Comparison of ENCODE assay signal across 8 mouse cellular contexts in the genomic region with DNA sequence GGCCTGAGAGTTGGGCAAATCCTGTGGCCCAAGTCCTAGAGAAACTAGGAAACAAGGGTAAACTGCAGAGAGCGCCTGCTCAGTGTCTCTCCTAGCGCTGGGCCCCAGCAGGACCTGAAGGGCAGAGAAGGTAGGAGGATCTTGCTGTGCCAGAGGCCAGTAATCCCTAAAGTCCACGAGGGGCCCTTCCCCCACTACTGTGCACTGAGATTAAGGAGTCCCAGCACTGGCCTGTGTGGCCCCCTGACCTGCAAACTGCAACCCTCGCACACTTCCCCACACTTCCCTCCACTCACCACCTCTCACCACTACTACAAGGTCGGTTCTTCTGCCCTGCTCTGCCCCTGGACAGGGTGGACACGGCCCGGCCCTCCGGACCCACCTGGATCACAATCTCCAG. TPM values are rescaled to one million over a fixed set of nuclear protein-coding genes. Genes with fewer than 3 reads are reported as not detected.
DNase-seq lines count a peak whose midpoint lies in the region; ATAC-seq and TF ChIP-seq lines count a peak whose summit lies in the region.

No protein-coding gene starts in this region.

- no peaks in the 10 kb centered on the region for H3K27me3 ChIP-seq in heart, embryonic 16.5 days (ENCODE audit: control insufficient read depth, insufficient read depth, low read length)
- H3K27me3 ChIP-seq in forebrain, embryonic 15.5 days, result no peaks in the 10 kb centered on the region
- H3K27me3 ChIP-seq in kidney, postnatal 0 days (ENCODE audit: insufficient read depth, low read length), result no peaks in the 10 kb centered on the region
- H3K27me3 ChIP-seq in neural tube, embryonic 15.5 days (replicated peaks), result no peaks in the 10 kb centered on the region

- no peaks in the 10 kb centered on the region for H3K9me3 ChIP-seq in heart, embryonic 16.5 days (replicated peaks; ENCODE audit: control insufficient read depth, low read length)
- H3K9me3 ChIP-seq in forebrain, embryonic 15.5 days, result no peaks in the 10 kb centered on the region
- H3K9me3 ChIP-seq in kidney, postnatal 0 days (replicated peaks; ENCODE audit: low read length), result no peaks in the 10 kb centered on the region
- H3K9me3 ChIP-seq in neural tube, embryonic 15.5 days (replicated peaks), result no peaks in the 10 kb centered on the region

- peaks cover 11% of the 10 kb centered on the region for H3K36me3 ChIP-seq in heart, embryonic 16.5 days (ENCODE audit: control insufficient read depth, insufficient read depth)
- H3K36me3 ChIP-seq in forebrain, embryonic 15.5 days, result no peaks in the 10 kb centered on the region
- 0 out of 2 replicates have a peak, but pooled peaks cover 4% of the 10 kb centered on the region for H3K36me3 ChIP-seq in kidney, postnatal 0 days (ENCODE audit: insufficient read depth, low read length)
- 0 out of 2 replicates have a peak, but pooled peaks cover 3% of the 10 kb centered on the region for H3K36me3 ChIP-seq in neural tube, embryonic 15.5 days

- H3K4me2 ChIP-seq in heart, embryonic 16.5 days (ENCODE audit: low read depth, low read length), result peak overlapping the region; percentile 36; the same call in 1 of the 2 replicates
- peak overlapping the region; percentile 54 for H3K4me2 ChIP-seq in forebrain, embryonic 15.5 days (replicated peaks)
- peak overlapping the region; percentile 46 for H3K4me2 ChIP-seq in kidney, postnatal 0 days (ENCODE audit: low read length)
- peak overlapping the region; percentile 47 for H3K4me2 ChIP-seq in neural tube, embryonic 15.5 days

- peak overlapping the region; percentile 56 for H3K9ac ChIP-seq in heart, embryonic 16.5 days (ENCODE audit: low read length)
- H3K9ac ChIP-seq in forebrain, embryonic 15.5 days (replicated peaks), result peak overlapping the region; percentile 50
- peak overlapping the region; percentile 55 for H3K9ac ChIP-seq in kidney, postnatal 0 days (ENCODE audit: low read depth, low read length)
- 0 out of 2 replicates have a peak overlapping the region, but pooled peaks have one; percentile 7 for H3K9ac ChIP-seq in neural tube, embryonic 15.5 days (replicated peaks)

- peaks cover 22% of the 10 kb centered on the region for H3K4me1 ChIP-seq in heart, embryonic 16.5 days (ENCODE audit: control insufficient read depth, insufficient read depth, low read length)
- H3K4me1 ChIP-seq in forebrain, embryonic 15.5 days, result peaks cover 55% of the 10 kb centered on the region
- H3K4me1 ChIP-seq in kidney, postnatal 0 days (replicated peaks; ENCODE audit: insufficient read depth, low read length), result peaks cover 22% of the 10 kb centered on the region; the same call in 1 of the 2 replicates
- H3K4me1 ChIP-seq in neural tube, embryonic 15.5 days, result peaks cover 57% of the 10 kb centered on the region

- 40% methylated on average over 8 of the region's 8 CpGs for whole genome bisulfite sequencing in heart, embryonic 16.5 days
- 22% methylated on average over 8 of the region's 8 CpGs for WGBS in forebrain, embryonic 15.5 days
- 34% methylated on average over 8 of the region's 8 CpGs for WGBS in kidney, postnatal 0 days
- WGBS in neural tube, embryonic 15.5 days, result 60% methylated on average over 8 of the region's 8 CpGs

- H3K27ac ChIP-seq in heart, embryonic 16.5 days (ENCODE audit: low read length), result peak overlapping the region; percentile 51
- H3K27ac ChIP-seq in forebrain, embryonic 15.5 days (replicated peaks), result peak overlapping the region; percentile 96
- peak overlapping the region; percentile 90 for H3K27ac ChIP-seq in kidney, postnatal 0 days
- H3K27ac ChIP-seq in neural tube, embryonic 15.5 days (replicated peaks), result peak overlapping the region; percentile 74

- no peak for TF ChIP-seq CTCF in kidney, postnatal 0 days (IDR thresholded peaks at IDR 0.05; ENCODE audit: low read depth)

- DNase-seq in heart, adult 18-20 months, result no peak
- no peak for DNase-seq in kidney, postnatal 0 days (ENCODE audit: low spot score)
- DNase-seq in left cerebral cortex, adult 8-10 months (ENCODE audit: low spot score in 2 of 2), result no peak
- DNase-seq in right cerebral cortex, postnatal 14 days, result no peak
- no peak for DNase-seq in layer of hippocampus, postnatal 25 days (ENCODE audit: extremely low spot score in 1 of 2, low spot score in 1 of 2)

- ATAC-seq in heart, embryonic 16.5 days (replicated peaks; ENCODE audit: extremely low read depth, insufficient read depth, low FRiP score), result peak; percentile 28; the same call in 1 of the 2 replicates
- ATAC-seq in forebrain, embryonic 15.5 days (replicated peaks), result no peak
- no peak; the same call in 1 of the 2 replicates for ATAC-seq in kidney, postnatal 0 days (replicated peaks; ENCODE audit: low FRiP score, low read depth)
- 0 out of 2 replicates have a peak, but pooled peaks have one; percentile 2 for ATAC-seq in neural tube, embryonic 15.5 days (ENCODE audit: low FRiP score)

- peak overlapping the region; percentile 3; the same call in 1 of the 2 replicates for H3K4me3 ChIP-seq in heart, embryonic 16.5 days (ENCODE audit: low read length)
- peak overlapping the region; percentile 34 for H3K4me3 ChIP-seq in forebrain, embryonic 15.5 days
- H3K4me3 ChIP-seq in kidney, postnatal 0 days (replicated peaks; ENCODE audit: low read depth, low read length), result peak overlapping the region; percentile 14; the same call in 1 of the 2 replicates
- no peak overlapping the region for H3K4me3 ChIP-seq in neural tube, embryonic 15.5 days (replicated peaks)

RNA-seq across cellular contexts. Expression of a gene that starts 7.2 kb away (rescaled TPM):
- polyA plus RNA-seq in heart, embryonic 16.5 days (2015; fragmentation: Nextera tagmentation; extraction: Ambion mirVana), result 3.0 and 4.2 TPM in 2 replicates
- total RNA-seq in heart, adult 18-20 months (2021), result 1 to 10 TPM; 4.1 to 4.3 TPM
- polyA plus RNA-seq in forebrain, embryonic 15.5 days (2015; fragmentation: Nextera tagmentation; extraction: Ambion mirVana), result 8.3 and 10.2 TPM in 2 replicates
- 5.9 and 7.8 TPM in 2 replicates for polyA plus RNA-seq in kidney, postnatal 0 days (2015; fragmentation: Nextera tagmentation; extraction: Ambion mirVana)
- polyA plus RNA-seq in neural tube, embryonic 15.5 days (2015; fragmentation: Nextera tagmentation; extraction: Ambion mirVana), result 4.5 and 4.9 TPM in 2 replicates
- 10 to 100 TPM; 44.2 to 69.2 (median 54.3) TPM for total RNA-seq in left cerebral cortex, adult 8-10 months (2022)
- 10 to 100 TPM; 46.3 to 73.9 TPM for total RNA-seq in layer of hippocampus, postnatal 25 days (2021)

RNA-seq across cellular contexts. Expression of a gene that starts 25.0 kb away (rescaled TPM):
- 49.8 and 50.1 TPM in 2 replicates for polyA plus RNA-seq in heart, embryonic 16.5 days (2015; fragmentation: Nextera tagmentation; extraction: Ambion mirVana)
- 10 to 100 TPM; 13.4 to 14.5 TPM for total RNA-seq in heart, adult 18-20 months (2021)
- polyA plus RNA-seq in forebrain, embryonic 15.5 days (2015; fragmentation: Nextera tagmentation; extraction: Ambion mirVana), result 50.5 and 55.8 TPM in 2 replicates
- 87.6 and 93.1 TPM in 2 replicates for polyA plus RNA-seq in kidney, postnatal 0 days (2015; fragmentation: Nextera tagmentation; extraction: Ambion mirVana)
- polyA plus RNA-seq in neural tube, embryonic 15.5 days (2015; fragmentation: Nextera tagmentation; extraction: Ambion mirVana), result 56.8 and 59.8 TPM in 2 replicates
- 10 to 100 TPM; 37.3 to 59.5 (median 44.3) TPM for total RNA-seq in left cerebral cortex, adult 8-10 months (2022)
- 10 to 100 TPM; 41.2 to 46.5 TPM for total RNA-seq in layer of hippocampus, postnatal 25 days (2021)

RNA-seq across cellular contexts. Expression of a gene that starts 35.0 kb away (rescaled TPM):
- 0.08 TPM in 1 of 2 replicates, not detected in the other for polyA plus RNA-seq in heart, embryonic 16.5 days (2015; fragmentation: Nextera tagmentation; extraction: Ambion mirVana)
- total RNA-seq in heart, adult 18-20 months (2021), result not detected
- 0.53 TPM in 1 of 2 replicates, not detected in the other for polyA plus RNA-seq in forebrain, embryonic 15.5 days (2015; fragmentation: Nextera tagmentation; extraction: Ambion mirVana)
- 0.54 and 0.55 TPM in 2 replicates for polyA plus RNA-seq in kidney, postnatal 0 days (2015; fragmentation: Nextera tagmentation; extraction: Ambion mirVana)
- polyA plus RNA-seq in neural tube, embryonic 15.5 days (2015; fragmentation: Nextera tagmentation; extraction: Ambion mirVana), result 0.51 and 0.55 TPM in 2 replicates
- total RNA-seq in left cerebral cortex, adult 8-10 months (2022), result under 1 TPM; 0.24 to 0.30 (median 0.29) TPM
- under 1 TPM; 0.17 to 0.21 TPM for total RNA-seq in layer of hippocampus, postnatal 25 days (2021)

RNA-seq across cellular contexts. Expression of a gene that starts 42.9 kb away (rescaled TPM):
- 197 and 233 TPM in 2 replicates for polyA plus RNA-seq in heart, embryonic 16.5 days (2015; fragmentation: Nextera tagmentation; extraction: Ambion mirVana)
- 1 to 10 TPM; 1.6 to 2.5 TPM for total RNA-seq in heart, adult 18-20 months (2021)
- polyA plus RNA-seq in forebrain, embryonic 15.5 days (2015; fragmentation: Nextera tagmentation; extraction: Ambion mirVana), result 215 and 229 TPM in 2 replicates
- 330 and 339 TPM in 2 replicates for polyA plus RNA-seq in kidney, postnatal 0 days (2015; fragmentation: Nextera tagmentation; extraction: Ambion mirVana)
- polyA plus RNA-seq in neural tube, embryonic 15.5 days (2015; fragmentation: Nextera tagmentation; extraction: Ambion mirVana), result 210 and 222 TPM in 2 replicates
- total RNA-seq in left cerebral cortex, adult 8-10 months (2022), result 1 to 10 TPM; 1.8 to 5.2 (median 3.3) TPM
- 1 to 10 TPM; 5.2 to 5.7 TPM for total RNA-seq in layer of hippocampus, postnatal 25 days (2021)

Comparison
In these comparisons a context has a peak if more than half of its experiments do, and no peak if none do; other contexts are left out.
1. ATAC-seq: peak in heart, embryonic 16.5 days (single experiment) and neural tube, embryonic 15.5 days (single experiment); none in forebrain, embryonic 15.5 days (single experiment) and kidney, postnatal 0 days (single experiment).
2. Peak in every context shown above with its lines, with median percentiles within 50 percentile points of each other: H3K27ac ChIP-seq, H3K4me2 ChIP-seq and H3K9ac ChIP-seq.